9 mouse cellular contexts compared by ENCODE assay signal in the genomic region with DNA sequence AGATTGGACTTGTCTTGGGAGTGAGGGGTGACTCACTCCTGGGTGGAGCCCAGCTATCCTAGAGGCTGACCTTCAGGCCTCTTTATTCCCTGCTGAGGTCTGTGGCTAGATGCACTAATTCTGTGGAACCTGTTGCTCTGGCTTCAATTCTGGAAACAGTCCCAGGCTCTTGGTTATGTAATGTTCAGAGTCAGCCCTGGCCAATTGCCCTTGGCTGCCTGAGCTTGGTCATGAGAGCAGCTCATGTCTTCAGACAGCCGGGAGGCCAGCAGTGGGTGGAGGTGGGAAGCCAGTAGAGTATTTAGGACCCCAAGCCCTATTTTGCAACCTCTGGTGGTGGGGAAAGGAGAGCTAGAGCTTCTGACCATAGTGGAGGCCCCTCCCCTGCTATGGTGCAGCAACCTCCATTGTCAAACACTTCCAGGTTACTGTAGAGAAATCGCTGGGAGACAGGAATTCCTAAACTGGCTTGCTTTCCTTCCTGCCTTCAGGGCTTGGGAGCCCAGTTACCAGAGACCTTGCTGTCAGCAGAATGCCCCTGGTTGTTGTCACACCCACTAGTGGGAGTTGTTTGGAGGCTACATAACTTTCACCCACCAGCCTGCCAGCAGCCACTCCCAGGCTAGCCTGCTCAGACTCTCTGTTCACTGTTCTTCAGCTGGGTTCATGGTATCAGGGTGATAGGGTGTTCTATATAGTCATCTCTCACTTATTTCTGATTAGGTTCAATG. TPM values are rescaled to one million over a fixed set of nuclear protein-coding genes. Genes with fewer than 3 reads are reported as not detected.
A peak's percentile ranks its signal among the peaks of the same experiment; 100 is the strongest.
DNase-seq lines count a peak whose midpoint lies in the region; ATAC-seq and TF ChIP-seq lines count a peak whose summit lies in the region.
"Had no signal": no experiment of that assay in that cellular context is flagged by ENCODE, and none has a peak within 500 bp of the region (broad histone marks: within the 10 kb centered on the region; RNA-seq: fewer than 3 reads in every experiment).

No protein-coding gene starts in this region.

- peak; percentile 96 for TF ChIP-seq EP300 in heart, adult 2 months (IDR thresholded peaks at IDR 0.05; ENCODE audit: insufficient read depth, low read depth, low read length)

- no peak for TF ChIP-seq CTCF in heart, adult 2 months (IDR thresholded peaks at IDR 0.05)

- H3K27me3 ChIP-seq in hindbrain, embryonic 15.5 days = no peaks in the 10 kb centered on the region
- H3K27me3 ChIP-seq in hindbrain, embryonic 10.5 days (ENCODE audit: insufficient read depth, poor library complexity, severe bottlenecking) = no peaks in the 10 kb centered on the region
- H3K27me3 ChIP-seq in heart, adult 2 months (ENCODE audit: control insufficient read depth, insufficient read depth, low read length) = no peaks in the 10 kb centered on the region
- no peaks in the 10 kb centered on the region for H3K27me3 ChIP-seq in liver, embryonic 11.5 days (replicated peaks; ENCODE audit: control insufficient read depth, insufficient read depth, low read length)
- H3K27me3 ChIP-seq: CH12.LX had no signal

- H3K36me3 ChIP-seq in hindbrain, embryonic 15.5 days = no peaks in the 10 kb centered on the region
- H3K36me3 ChIP-seq in hindbrain, embryonic 10.5 days = peaks cover 14% of the 10 kb centered on the region
- H3K36me3 ChIP-seq in heart, adult 2 months (ENCODE audit: control insufficient read depth, insufficient read depth, low read length) = peaks cover 46% of the 10 kb centered on the region
- H3K36me3 ChIP-seq in liver, embryonic 11.5 days (ENCODE audit: control insufficient read depth, insufficient read depth, low read length) = no peaks in the 10 kb centered on the region

- WGBS in hindbrain, embryonic 15.5 days = 62% methylated on average over 2 of the region's 2 CpGs
- 74% methylated on average over 2 of the region's 2 CpGs for WGBS in hindbrain, embryonic 10.5 days
- WGBS in heart, adult 2 months = 0% methylated on average over 2 of the region's 2 CpGs
- 54% methylated on average over 2 of the region's 2 CpGs for WGBS in liver, embryonic 11.5 days

- no peak for DNase-seq in hindbrain, embryonic 10.5 days (ENCODE audit: low spot score)
- peak; percentile 91 to 95 for DNase-seq in cerebellum, postnatal 10 days
- DNase-seq in heart, adult 2 months = peak; percentile 90 to 94
- DNase-seq in kidney, postnatal 10 days = peak; percentile 87
- DNase-seq in liver, embryonic 11.5 days (ENCODE audit: low spot score) = no peak
- peak; percentile 56 to 70 for DNase-seq in right cerebral cortex, postnatal 36 days (ENCODE audit: low spot score in 2 of 2)
- no peak for DNase-seq in embryo, embryonic 10 days (ENCODE audit: low spot score)

- H3K4me1 ChIP-seq in hindbrain, embryonic 15.5 days (replicated peaks) = peaks cover 40% of the 10 kb centered on the region
- H3K4me1 ChIP-seq in hindbrain, embryonic 10.5 days (replicated peaks) = peaks cover 53% of the 10 kb centered on the region
- H3K4me1 ChIP-seq in heart, adult 2 months (ENCODE audit: control insufficient read depth, insufficient read depth, low read length) = peaks cover 54% of the 10 kb centered on the region
- peaks cover 46% of the 10 kb centered on the region for H3K4me1 ChIP-seq in liver, embryonic 11.5 days (replicated peaks; ENCODE audit: control insufficient read depth, insufficient read depth, low read length)

- TF ChIP-seq POLR2A in heart, adult 2 months (IDR thresholded peaks at IDR 0.05; ENCODE audit: insufficient read depth, low read depth, low read length) = peak; percentile 23

- no peak overlapping the region for H3K4me3 ChIP-seq in hindbrain, embryonic 15.5 days
- no peak overlapping the region for H3K4me3 ChIP-seq in hindbrain, embryonic 10.5 days
- H3K4me3 ChIP-seq in heart, adult 2 months = no peak overlapping the region
- H3K4me3 ChIP-seq in liver, embryonic 11.5 days (ENCODE audit: low read depth, low read length) = no peak overlapping the region

- peak overlapping the region; percentile 56 for H3K27ac ChIP-seq in hindbrain, embryonic 15.5 days (replicated peaks)
- H3K27ac ChIP-seq in hindbrain, embryonic 10.5 days = no peak overlapping the region; the same call in 1 of the 2 replicates
- peak overlapping the region; percentile 92 for H3K27ac ChIP-seq in heart, adult 2 months
- peak overlapping the region; percentile 23 for H3K27ac ChIP-seq in liver, embryonic 11.5 days (ENCODE audit: low read depth, low read length)

- ATAC-seq in hindbrain, embryonic 15.5 days (ENCODE audit: low FRiP score, low read depth) = no peak
- ATAC-seq in liver, embryonic 11.5 days (replicated peaks; ENCODE audit: low FRiP score) = peak; percentile 51

- no peak overlapping the region for H3K4me2 ChIP-seq in hindbrain, embryonic 15.5 days
- H3K4me2 ChIP-seq in liver, embryonic 11.5 days = no peak overlapping the region

- no peak overlapping the region for H3K9ac ChIP-seq in hindbrain, embryonic 15.5 days
- H3K9ac ChIP-seq in heart, adult 2 months (ENCODE audit: low read depth, low read length) = peak overlapping the region; percentile 18; the same call in 1 of the 2 replicates
- no peak overlapping the region; the same call in 1 of the 2 replicates for H3K9ac ChIP-seq in liver, embryonic 11.5 days (ENCODE audit: low read depth, low read length)

- no peaks in the 10 kb centered on the region for H3K79me2 ChIP-seq in heart, adult 2 months (replicated peaks; ENCODE audit: control insufficient read depth, insufficient read depth, low read length)

- H3K9me3 ChIP-seq in hindbrain, embryonic 15.5 days = no peaks in the 10 kb centered on the region
- no peaks in the 10 kb centered on the region for H3K9me3 ChIP-seq in hindbrain, embryonic 10.5 days
- no peaks in the 10 kb centered on the region for H3K9me3 ChIP-seq in liver, embryonic 11.5 days (ENCODE audit: control insufficient read depth, low read length)

- intact Hi-C loops in heart, adult 2 months (cut with DNase I) = loop anchor here (1.0 to 5.0 kb wide), 3 partner anchors 15 to 117 kb away; no protein-coding TSS in a partner anchor

RNA-seq across cellular contexts. Expression of a gene that starts 39.6 kb away (rescaled TPM):
- 42.2 and 47.0 TPM in 2 replicates for polyA plus RNA-seq in hindbrain, embryonic 15.5 days (2015; fragmentation: Nextera tagmentation; extraction: Ambion mirVana)
- 24.8 and 31.4 TPM in 2 replicates for polyA plus RNA-seq in hindbrain, embryonic 10.5 days (2016; fragmentation: Nextera tagmentation; extraction: Ambion mirVana)
- 100 to 1,000 TPM; 154 to 174 TPM for total RNA-seq in heart, adult 2 months (2021)
- polyA plus RNA-seq in heart, adult 2 months (2012; rRNA removed) = 80.2 and 114 TPM in 2 replicates
- 32.3 and 33.2 TPM in 2 replicates for polyA plus RNA-seq in liver, embryonic 11.5 days (2014; fragmentation: Nextera tagmentation; extraction: Ambion mirVana)

Comparison
In these comparisons a context has a peak if more than half of its experiments do, and no peak if none do; other contexts are left out.
1. DNase-seq: peak in cerebellum, postnatal 10 days (2 of 2), heart, adult 2 months (2 of 2), kidney, postnatal 10 days (single experiment) and right cerebral cortex, postnatal 36 days (2 of 2); none in hindbrain, embryonic 10.5 days (single experiment), liver, embryonic 11.5 days (single experiment) and embryo, embryonic 10 days (single experiment).